35 mouse cellular contexts compared by ENCODE assay signal in the genomic region with DNA sequence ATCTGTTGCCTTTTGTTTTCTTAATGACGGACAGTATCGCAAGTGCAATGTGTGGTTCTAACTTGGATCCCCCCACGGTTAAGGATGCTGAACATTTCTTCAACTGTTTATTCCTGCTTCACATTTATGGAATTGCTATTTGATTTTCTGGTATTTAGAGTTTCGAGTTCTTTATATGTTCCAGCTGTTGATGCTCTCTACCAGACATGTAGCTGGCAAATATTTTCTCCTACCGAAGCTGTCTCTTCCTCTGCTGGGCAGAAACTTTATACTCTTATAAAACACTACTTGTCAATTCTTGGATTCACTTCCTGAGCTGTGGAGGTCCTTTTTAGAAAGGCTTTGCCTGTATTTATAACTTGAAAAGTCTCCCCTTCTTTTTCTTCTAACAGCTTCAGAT.
"Had no signal": no experiment of that assay in that cellular context is flagged by ENCODE, and none has a peak within 500 bp of the region (broad histone marks: within the 10 kb centered on the region; RNA-seq: fewer than 3 reads in every experiment).

No protein-coding gene starts in this region.

- H3K27ac ChIP-seq: heart, embryonic 10.5 days; heart, embryonic 13.5 days; heart, embryonic 15.5 days; hindbrain, embryonic 10.5 days; hindbrain, embryonic 12.5 days; hindbrain, embryonic 13.5 days; hindbrain, embryonic 14.5 days; hindbrain, embryonic 15.5 days; hindbrain, postnatal 0 days; intestine, embryonic 15.5 days; kidney, embryonic 15.5 days; kidney, postnatal 0 days; layer of hippocampus, adult 2 months had no signal

- H3K27me3 ChIP-seq: heart, embryonic 12.5 days; heart, embryonic 13.5 days; heart, embryonic 15.5 days; hindbrain, embryonic 12.5 days; hindbrain, embryonic 13.5 days; hindbrain, embryonic 15.5 days; intestine, embryonic 15.5 days; kidney, embryonic 15.5 days had no signal

- H3K4me1 ChIP-seq: hindbrain, embryonic 10.5 days; hindbrain, embryonic 12.5 days; hindbrain, embryonic 13.5 days; hindbrain, embryonic 15.5 days; intestine, embryonic 15.5 days had no signal

- H3K4me3 ChIP-seq: heart, embryonic 10.5 days; heart, embryonic 12.5 days; heart, embryonic 13.5 days; heart, embryonic 15.5 days; hindbrain, embryonic 10.5 days; hindbrain, embryonic 12.5 days; hindbrain, embryonic 13.5 days; hindbrain, embryonic 15.5 days; intestine, embryonic 15.5 days; kidney, embryonic 15.5 days; layer of hippocampus, adult 2 months had no signal

- DNase-seq: heart, postnatal 10 days; heart, postnatal 14 days; heart, postnatal 36 days; heart, postnatal 4 days; kidney, adult 11 months; kidney, adult 18-20 months; kidney, adult 2 months; kidney, adult 8-10 months; kidney, adult 9 months; kidney, postnatal 10 days; kidney, postnatal 14 days; kidney, postnatal 25 days; kidney, postnatal 36 days; kidney, postnatal 4 days; layer of hippocampus, adult 9-11 months; layer of hippocampus, postnatal 36 days had no signal

- H3K36me3 ChIP-seq: heart, embryonic 10.5 days; heart, embryonic 12.5 days; heart, embryonic 13.5 days; heart, embryonic 15.5 days; hindbrain, embryonic 10.5 days; hindbrain, embryonic 12.5 days; hindbrain, embryonic 13.5 days; hindbrain, embryonic 15.5 days; intestine, embryonic 15.5 days; kidney, embryonic 15.5 days had no signal

- H3K4me2 ChIP-seq: heart, embryonic 11.5 days; heart, embryonic 12.5 days; heart, embryonic 13.5 days; heart, embryonic 15.5 days; hindbrain, embryonic 12.5 days; hindbrain, embryonic 13.5 days; hindbrain, embryonic 14.5 days; hindbrain, embryonic 15.5 days; intestine, embryonic 15.5 days; kidney, embryonic 15.5 days had no signal

- H3K9me3 ChIP-seq: heart, embryonic 10.5 days; heart, embryonic 12.5 days; heart, embryonic 13.5 days; heart, embryonic 15.5 days; hindbrain, embryonic 10.5 days; hindbrain, embryonic 12.5 days; hindbrain, embryonic 13.5 days; hindbrain, embryonic 15.5 days; intestine, embryonic 15.5 days; kidney, embryonic 15.5 days had no signal

- H3K9ac ChIP-seq: heart, embryonic 12.5 days; heart, embryonic 13.5 days; heart, embryonic 15.5 days; hindbrain, embryonic 12.5 days; hindbrain, embryonic 13.5 days; hindbrain, embryonic 14.5 days; hindbrain, embryonic 15.5 days; intestine, embryonic 15.5 days; kidney, embryonic 15.5 days had no signal

- ATAC-seq: hindbrain, embryonic 16.5 days; hindbrain, postnatal 0 days; inflammation-experienced regulatory T-cells, adult 6 months; intestine, embryonic 15.5 days; intestine, embryonic 16.5 days; intestine, postnatal 0 days had no signal
